Mouse (Mus musculus) lung, adult 2 months (tissue): ENCODE data around the gene Rnf10.

Experiments
- CTCF ChIP-seq: fragments of 200-500 bp; IDR thresholded peaks from 2 replicates; pipeline ENCODE4 v1.5.1; 2011; ENCODE audit warnings: mild to moderate bottlenecking, low read length, control low read depth; ENCODE audit not compliant: insufficient read depth
- POLR2A ChIP-seq: fragments of 200-500 bp; IDR thresholded peaks from 2 replicates; pipeline ENCODE4 v1.6.1; 2011; ENCODE audit warnings: low read depth, mild to moderate bottlenecking, control low read depth, low read length, borderline replicate concordance; ENCODE audit errors: extremely low read depth

DNA sequence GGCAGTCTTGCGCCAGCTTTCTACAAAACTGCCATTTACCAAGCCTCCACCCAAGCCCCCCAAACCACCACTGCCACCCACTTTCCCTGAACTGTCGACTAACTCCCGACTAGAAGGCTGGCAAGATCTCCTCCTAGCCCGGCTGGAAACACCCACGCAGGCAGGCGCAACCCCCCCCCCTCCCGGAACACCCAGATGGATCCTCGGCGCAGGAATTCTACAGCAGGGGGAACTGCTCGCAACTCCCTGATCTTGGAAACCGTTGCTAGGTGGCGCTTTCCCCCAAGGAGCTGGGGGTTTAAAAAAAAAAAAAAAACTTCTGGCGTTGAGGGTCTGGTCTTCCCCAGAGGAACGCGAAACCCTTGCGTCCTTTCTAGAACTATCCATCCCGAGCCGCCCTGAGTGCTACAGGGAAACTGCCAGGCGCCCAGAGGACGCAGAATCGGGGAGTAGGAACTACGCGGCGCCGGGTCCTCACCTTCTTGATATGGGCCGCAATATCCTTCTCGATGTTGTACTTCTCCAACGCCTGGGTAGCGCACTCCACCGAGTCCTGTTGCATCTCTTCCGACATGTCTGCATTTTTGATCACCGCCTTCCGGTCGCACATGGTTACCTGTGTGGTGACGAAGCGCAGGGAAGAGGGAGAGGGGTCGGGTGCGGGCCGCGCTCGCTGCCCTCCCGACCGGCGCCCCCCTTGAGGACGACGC lies 27.5 kb upstream of the Rnf10 start:
- TF ChIP-seq CTCF (no peak), POLR2A (no peak)
